Mouse (Mus musculus) kidney, embryonic 15.5 days (tissue): ENCODE measurements at regions not wholly inside any gene's neighbourhood (a gene's known extent, or its start where the extent isn't known, plus 50 kb on each side); places are given as distances from the start of the nearest gene placed in this dataset.

Experiments used
- ATAC-seq: fragments of 200-750 bp; cut with Nextera tagmentation; replicated peaks from 2 replicates; pipeline ENCODE4 v1.8.0; 2017; ENCODE audit warnings: moderate TSS enrichment; ENCODE audit not compliant: low FRiP score
- H3K27ac ChIP-seq: fragments of 300-500 bp; sonication (generic); 2 replicates; pipeline ENCODE4 v1.5.1; 2015; ENCODE audit warnings: mild to moderate bottlenecking, inconsistent platforms
- H3K27me3 ChIP-seq: fragments of 300-500 bp; sonication (generic); 2 replicates; pipeline ENCODE4 v1.6.1; 2015; ENCODE audit warnings: inconsistent platforms
- H3K36me3 ChIP-seq: fragments of 300-500 bp; sonication (generic); 2 replicates; pipeline ENCODE4 v1.6.1; 2015; ENCODE audit warnings: inconsistent platforms
- H3K4me1 ChIP-seq: fragments of 300-500 bp; sonication (generic); 2 replicates; pipeline ENCODE4 v1.6.1; 2015; ENCODE audit warnings: inconsistent platforms
- H3K4me2 ChIP-seq: fragments of 300-500 bp; sonication (generic); 2 replicates; pipeline ENCODE4 v1.6.1; 2015; ENCODE audit warnings: moderate library complexity, mild to moderate bottlenecking, inconsistent platforms
- H3K4me3 ChIP-seq: fragments of 300-500 bp; sonication (generic); replicated peaks from 2 replicates; pipeline ENCODE4 v1.5.1; 2015; ENCODE audit warnings: mild to moderate bottlenecking, inconsistent platforms
- H3K9ac ChIP-seq: fragments of 300-500 bp; sonication (generic); 2 replicates; pipeline ENCODE4 v1.6.1; 2015; ENCODE audit warnings: mild to moderate bottlenecking, inconsistent platforms
- H3K9me3 ChIP-seq: fragments of 300-500 bp; sonication (generic); replicated peaks from 2 replicates; pipeline ENCODE4 v1.6.1; 2016; ENCODE audit warnings: inconsistent platforms
- WGBS: fragments of 180-500 bp; shearing (Covaris S2); methylation state at CpG from one replicate; pipeline ENCODE4 v1.1.7; 2015; ENCODE audit warnings: mixed read lengths; 5-methylcytosine and 5-hydroxymethylcytosine counted together

- 13% methylated on average over 15 of the region's 15 CpGs for WGBS
- no peaks in the 10 kb centered on the region for H3K9me3 ChIP-seq
- ATAC-seq, result peak; percentile 92
- H3K4me3 ChIP-seq, result no peak overlapping the region
- no peaks in the 10 kb centered on the region for H3K36me3 ChIP-seq
- no peak overlapping the region for H3K9ac ChIP-seq
- H3K27ac ChIP-seq, result peak overlapping the region; percentile 24; the same call in 1 of the 2 replicates
- H3K27me3 ChIP-seq, result no peaks in the 10 kb centered on the region
- peak overlapping the region; percentile 36 for H3K4me2 ChIP-seq
- H3K4me1 ChIP-seq, result peaks cover 22% of the 10 kb centered on the region
Measured at GRCm38 (mm10) chr2:92544364-92545151, 54.9 kb upstream of the Chst1 start.

DNA sequence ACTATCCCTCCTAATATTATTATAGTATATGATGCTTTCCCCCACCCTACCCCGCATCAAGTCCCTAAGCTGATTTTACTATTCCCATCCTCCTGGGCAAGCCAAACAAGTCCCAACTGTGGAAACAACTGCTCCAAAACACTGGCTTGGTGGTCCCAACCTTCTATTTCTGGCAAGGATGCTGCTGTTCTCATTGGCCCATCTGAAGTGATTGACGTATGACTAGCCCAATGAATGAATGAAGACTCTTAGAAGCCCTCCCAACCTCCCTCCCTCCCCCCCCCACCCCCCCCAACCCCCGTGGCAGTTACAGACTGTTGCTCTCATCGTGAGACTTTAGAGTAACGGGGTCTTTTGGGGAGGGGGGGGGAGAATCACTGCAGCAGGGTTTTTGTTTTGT lies 58.7 kb upstream of the Chst1 start:
- H3K9ac ChIP-seq, result no peak overlapping the region
- no peaks in the 10 kb centered on the region for H3K36me3 ChIP-seq
- no peak for ATAC-seq
- WGBS, result 58% methylated on average over 5 of the region's 5 CpGs
- H3K4me1 ChIP-seq, result peaks cover 22% of the 10 kb centered on the region
- H3K4me3 ChIP-seq, result no peak overlapping the region
- H3K27ac ChIP-seq, result no peak overlapping the region
- H3K27me3 ChIP-seq, result no peaks in the 10 kb centered on the region
- no peaks in the 10 kb centered on the region for H3K9me3 ChIP-seq
- no peak overlapping the region for H3K4me2 ChIP-seq

- no peak overlapping the region for H3K4me2 ChIP-seq
- H3K4me3 ChIP-seq, result no peak overlapping the region
- ATAC-seq, result no peak
- H3K9me3 ChIP-seq, result no peaks in the 10 kb centered on the region
- no peak overlapping the region for H3K27ac ChIP-seq
- WGBS, result 89% methylated on average over 5 of the region's 5 CpGs
- H3K27me3 ChIP-seq, result no peaks in the 10 kb centered on the region
- H3K4me1 ChIP-seq, result peaks cover 11% of the 10 kb centered on the region
- no peak overlapping the region for H3K9ac ChIP-seq
- H3K36me3 ChIP-seq, result no peaks in the 10 kb centered on the region
Measured at GRCm38 (mm10) chr2:92531996-92532395, 67.5 kb upstream of the Chst1 start.

DNA sequence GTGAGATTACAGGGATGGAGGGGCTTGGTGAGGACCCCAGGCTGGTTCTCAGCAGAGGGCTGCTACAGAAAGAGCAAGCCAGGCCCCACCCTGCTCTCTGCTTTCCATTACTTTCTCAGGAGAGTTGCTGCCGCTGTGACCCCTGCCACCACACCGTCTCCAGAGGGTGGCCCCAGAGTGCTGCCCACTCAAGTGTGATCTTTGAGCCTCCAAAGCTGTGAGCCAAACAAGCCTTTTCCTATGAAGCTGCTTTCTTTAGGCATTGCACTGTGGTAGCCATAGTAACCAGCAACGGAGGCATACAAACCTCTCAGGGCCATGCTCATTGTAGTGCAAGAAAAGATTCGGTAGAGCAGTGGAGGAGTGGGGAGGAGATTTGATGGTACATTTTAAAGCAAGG lies 68.8 kb upstream of the Chst1 start:
- Histone ChIP-seq H3K27ac (no peak overlapping the region), H3K36me3 (no peaks in the 10 kb centered on the region), H3K4me2 (no peak overlapping the region), H3K4me1 (peaks cover 11% of the 10 kb centered on the region), H3K4me3 (no peak overlapping the region), H3K9ac (no peak overlapping the region), H3K27me3 (no peaks in the 10 kb centered on the region), H3K9me3 (no peaks in the 10 kb centered on the region)
- 75% methylated on average over 4 of the region's 4 CpGs for WGBS
- no peak for ATAC-seq

- 43% methylated on average over 14 of the region's 14 CpGs for WGBS
- peaks cover 11% of the 10 kb centered on the region for H3K4me1 ChIP-seq
- H3K27me3 ChIP-seq, result no peaks in the 10 kb centered on the region
- H3K27ac ChIP-seq, result peak overlapping the region; percentile 87
- ATAC-seq, result no peak
- no peaks in the 10 kb centered on the region for H3K9me3 ChIP-seq
- H3K4me2 ChIP-seq, result peak overlapping the region; percentile 82
- no peaks in the 10 kb centered on the region for H3K36me3 ChIP-seq
- peak overlapping the region; percentile 47 for H3K4me3 ChIP-seq
- H3K9ac ChIP-seq, result peak overlapping the region; percentile 65; the same call in 1 of the 2 replicates
Measured at GRCm38 (mm10) chr2:92529670-92530322, 69.5 kb upstream of the Slc35c1 start.

DNA sequence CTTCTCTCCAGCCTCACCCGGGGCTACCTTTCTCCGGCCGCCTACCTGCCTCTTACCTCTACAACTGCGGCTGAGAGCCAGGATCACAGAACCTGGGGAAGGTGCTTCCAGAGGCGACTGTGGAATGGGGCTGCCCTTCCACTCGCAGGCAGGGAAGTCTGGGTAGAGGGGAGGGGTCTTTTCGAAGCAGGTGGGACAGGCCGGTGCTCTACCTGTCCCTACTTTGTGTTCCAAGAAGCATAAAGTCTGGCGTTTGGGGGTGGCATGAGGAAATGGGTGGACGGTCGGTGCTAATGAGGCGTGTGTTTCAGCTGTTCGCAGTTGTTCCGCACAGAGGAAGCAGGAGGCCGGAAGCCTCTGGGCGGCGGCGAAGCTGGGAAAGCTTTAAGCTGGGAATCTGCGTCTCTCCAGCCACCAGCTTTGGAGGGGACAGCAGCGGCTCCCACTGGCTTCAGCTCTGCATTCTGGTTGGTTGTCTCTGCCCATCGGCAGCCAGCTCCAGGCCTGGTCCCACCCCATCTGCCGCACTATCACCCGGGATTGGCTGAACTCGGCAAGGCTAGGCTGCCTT lies 68.8 kb upstream of the Slc35c1 start:
- peak overlapping the region; percentile 82 for H3K4me2 ChIP-seq
- peak overlapping the region; percentile 87 for H3K27ac ChIP-seq
- peaks cover 15% of the 10 kb centered on the region for H3K4me1 ChIP-seq
- H3K4me3 ChIP-seq, result peak overlapping the region; percentile 47
- WGBS, result 6% methylated on average over 24 of the region's 24 CpGs
- no peaks in the 10 kb centered on the region for H3K36me3 ChIP-seq
- no peaks in the 10 kb centered on the region for H3K27me3 ChIP-seq
- peak overlapping the region; percentile 65 for H3K9ac ChIP-seq
- ATAC-seq, result peak; percentile 96
- H3K9me3 ChIP-seq, result no peaks in the 10 kb centered on the region

DNA sequence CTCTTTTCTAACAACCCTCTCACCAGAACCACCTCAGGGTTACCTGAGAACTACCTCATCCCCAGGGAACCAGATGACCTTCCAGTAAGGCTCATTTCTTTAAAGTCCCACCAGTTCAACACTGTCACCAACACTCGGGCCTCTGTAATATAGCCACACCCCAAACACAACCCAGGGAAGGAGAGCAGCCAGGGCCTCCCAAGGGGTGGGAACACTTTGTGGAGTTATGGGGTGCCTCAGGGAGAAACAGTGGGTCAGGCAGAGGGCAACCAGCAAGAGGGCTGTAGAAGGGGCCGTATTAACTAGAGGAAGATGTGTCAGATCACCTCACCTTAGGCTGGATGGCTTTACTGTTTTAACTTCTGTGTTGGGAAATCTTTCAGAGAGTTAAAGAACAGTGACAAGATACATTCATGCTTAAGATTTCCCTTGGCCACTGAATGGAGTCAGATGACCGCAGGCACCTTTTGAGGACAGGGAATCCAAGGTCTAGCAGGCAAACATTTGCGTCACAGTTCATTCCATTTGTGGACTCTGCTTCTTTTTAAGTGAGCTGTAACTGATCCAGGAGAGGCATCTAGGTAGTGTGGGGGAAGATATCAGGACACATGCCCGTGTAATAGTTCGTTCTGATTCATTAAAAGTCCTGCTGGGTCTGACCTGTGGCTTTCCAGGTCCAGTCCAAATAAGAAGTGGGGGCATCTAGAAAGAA lies 67.9 kb upstream of the Slc35c1 start:
- H3K9ac ChIP-seq, result peak overlapping the region; percentile 65; the same call in 1 of the 2 replicates
- H3K4me3 ChIP-seq, result peak overlapping the region; percentile 47
- 65% methylated on average over 6 of the region's 6 CpGs for WGBS

DNA sequence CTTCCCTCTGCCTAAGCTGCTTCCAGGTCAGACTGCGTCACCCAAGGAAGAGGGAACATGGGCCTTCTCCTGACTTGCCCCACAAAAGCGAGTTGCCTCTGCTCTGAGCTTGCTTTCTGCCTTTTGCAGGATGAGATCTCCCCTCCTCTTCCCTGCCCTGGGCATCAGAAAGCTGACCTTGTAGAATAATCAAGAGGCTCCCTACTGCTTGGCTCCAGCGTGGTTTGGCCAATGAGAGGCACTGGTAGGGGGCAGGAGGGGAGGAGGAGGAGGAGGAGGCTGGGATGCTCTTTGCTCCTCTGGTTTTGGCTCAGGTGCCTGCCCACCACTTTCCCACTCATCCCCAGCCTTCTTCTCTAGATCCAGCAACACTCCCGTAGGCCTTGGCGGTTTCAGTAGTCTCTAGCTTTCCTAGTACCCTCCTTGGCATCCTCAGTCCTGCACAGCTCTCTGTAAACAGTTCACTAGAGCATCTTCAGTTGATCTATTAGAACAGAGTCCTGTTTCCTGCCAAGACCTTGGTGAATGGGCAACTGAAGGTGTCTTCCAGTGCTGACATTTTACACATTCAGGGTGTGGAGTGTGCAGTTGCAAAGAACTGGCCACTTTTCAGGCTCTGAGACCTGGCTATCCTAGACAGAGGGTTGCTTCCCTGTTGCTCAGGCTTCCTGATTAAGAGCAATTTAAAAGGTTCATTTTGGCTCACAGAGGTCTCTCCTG lies 66.5 kb upstream of the Slc35c1 start:
- no peak overlapping the region for H3K4me2 ChIP-seq

More for the DNA sequence above, 67.9 kb upstream of the Slc35c1 start:
- Histone ChIP-seq H3K4me2 (peak overlapping the region; percentile 82), H3K4me1 (peaks cover 19% of the 10 kb centered on the region), H3K27me3 (no peaks in the 10 kb centered on the region), H3K9me3 (no peaks in the 10 kb centered on the region), H3K36me3 (no peaks in the 10 kb centered on the region), H3K27ac (no peak overlapping the region; the same call in 1 of the 2 replicates)
- no peak for ATAC-seq

GRCm38 (mm10) chr2:92525628-92526027 lies 65.3 kb upstream of the Slc35c1 start:
- Histone ChIP-seq H3K36me3 (no peaks in the 10 kb centered on the region), H3K4me3 (no peak overlapping the region), H3K4me2 (no peak overlapping the region), H3K27me3 (no peaks in the 10 kb centered on the region), H3K4me1 (peaks cover 19% of the 10 kb centered on the region), H3K9ac (no peak overlapping the region), H3K9me3 (no peaks in the 10 kb centered on the region), H3K27ac (no peak overlapping the region)
- no peak for ATAC-seq
- 52% methylated on average over 7 of the region's 7 CpGs for WGBS

More for the DNA sequence above, 66.5 kb upstream of the Slc35c1 start:
- Histone ChIP-seq H3K36me3 (no peaks in the 10 kb centered on the region), H3K27ac (no peak overlapping the region), H3K9ac (no peak overlapping the region), H3K4me3 (no peak overlapping the region), H3K4me1 (peaks cover 19% of the 10 kb centered on the region), H3K9me3 (no peaks in the 10 kb centered on the region), H3K27me3 (no peaks in the 10 kb centered on the region)
- 85% methylated on average over 5 of the region's 5 CpGs for WGBS
- no peak for ATAC-seq

DNA sequence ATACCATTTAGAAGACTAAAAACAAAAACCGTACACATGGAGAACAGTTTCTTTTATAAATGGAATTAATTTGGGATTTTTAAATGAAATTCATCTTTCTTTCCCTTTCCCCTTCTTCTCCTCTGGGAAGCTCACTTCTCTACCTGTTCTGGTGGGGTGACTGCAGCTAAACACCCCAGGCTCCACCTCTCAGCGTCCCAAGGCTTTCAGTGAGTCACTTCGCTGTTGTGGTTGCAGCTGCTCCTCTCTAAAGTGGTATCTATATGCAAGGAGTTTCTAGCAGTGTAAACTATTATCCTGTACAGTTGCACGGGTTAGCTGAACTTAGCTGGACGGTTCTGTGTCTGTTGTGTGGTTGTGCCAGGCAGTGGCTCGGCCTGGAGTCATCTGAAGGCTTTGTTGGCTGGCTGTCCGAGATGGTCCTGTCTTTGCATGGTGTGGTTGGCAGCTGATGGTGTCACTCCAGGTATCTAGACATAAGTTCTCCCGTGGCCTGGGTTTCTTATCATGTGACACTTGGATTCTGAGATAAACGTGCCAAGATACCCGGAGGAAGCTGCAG lies 64.8 kb upstream of the Slc35c1 start:
- no peaks in the 10 kb centered on the region for H3K9me3 ChIP-seq
- H3K9ac ChIP-seq, result no peak overlapping the region
- H3K4me1 ChIP-seq, result peaks cover 19% of the 10 kb centered on the region
- ATAC-seq, result no peak
- no peak overlapping the region for H3K27ac ChIP-seq
- H3K36me3 ChIP-seq, result no peaks in the 10 kb centered on the region
- no peaks in the 10 kb centered on the region for H3K27me3 ChIP-seq
- H3K4me3 ChIP-seq, result no peak overlapping the region
- no peak overlapping the region for H3K4me2 ChIP-seq
- WGBS, result 81% methylated on average over 10 of the region's 10 CpGs

DNA sequence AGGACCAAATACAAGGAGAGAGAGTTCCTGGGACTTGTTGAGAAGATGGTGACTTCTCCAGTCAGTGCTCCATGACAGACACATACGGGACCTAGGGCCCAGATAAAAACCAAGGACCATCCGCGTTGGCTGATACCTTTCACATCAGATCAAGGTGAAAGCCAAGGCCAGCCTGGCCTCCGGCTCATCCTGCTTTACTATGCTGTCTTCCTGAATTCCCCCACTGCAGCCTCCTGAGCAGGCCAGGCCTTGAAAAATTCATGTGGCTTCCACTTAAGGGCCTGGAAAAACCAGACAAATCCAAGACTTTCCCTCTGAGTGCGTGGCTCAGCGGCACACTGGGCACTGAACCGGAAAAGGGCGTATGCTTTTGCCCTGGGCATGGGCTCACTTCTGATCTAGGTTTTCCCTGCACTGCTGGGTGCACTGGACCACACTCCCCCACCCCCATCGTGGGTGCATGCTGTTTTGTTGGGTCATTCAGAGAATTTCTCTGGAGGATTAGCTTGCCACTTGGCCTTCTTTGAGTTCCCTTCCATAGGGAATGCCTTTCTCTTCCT lies 64.1 kb upstream of the Slc35c1 start:
- Histone ChIP-seq H3K27ac (no peak overlapping the region), H3K4me3 (no peak overlapping the region), H3K4me1 (peaks cover 15% of the 10 kb centered on the region), H3K9ac (no peak overlapping the region), H3K36me3 (no peaks in the 10 kb centered on the region), H3K9me3 (no peaks in the 10 kb centered on the region), H3K4me2 (no peak overlapping the region), H3K27me3 (no peaks in the 10 kb centered on the region)
- ATAC-seq, result no peak
- 76% methylated on average over 9 of the region's 9 CpGs for WGBS
